In genomic region chr16:37526688-37527223, GRCm38 (mm10) we compare ENCODE assay signal across 23 mouse cellular contexts. TPM values are rescaled to one million over a fixed set of nuclear protein-coding genes. Genes with fewer than 3 reads are reported as not detected.
"Had no signal": no experiment of that assay in that cellular context is flagged by ENCODE, and none has a peak within 500 bp of the region (broad histone marks: within the 10 kb centered on the region; RNA-seq: fewer than 3 reads in every experiment).

No protein-coding gene starts in this region.

- H3K27ac ChIP-seq: kidney, embryonic 15.5 days; left cerebral cortex, adult 2 months; limb, embryonic 10.5 days; liver, embryonic 13.5 days; lung, embryonic 15.5 days; macrophage; midbrain, embryonic 15.5 days; neural tube, embryonic 12.5 days; stomach, embryonic 15.5 days had no signal

- DNase-seq: kidney, postnatal 14 days; liver, embryonic 13.5 days; liver, postnatal 0 days; lung, postnatal 14 days; retina, postnatal 1 day; right cerebral cortex, postnatal 14 days; thymus, adult 2 months; thymus, postnatal 25 days had no signal

- H3K27me3 ChIP-seq: kidney, embryonic 15.5 days; liver, embryonic 13.5 days; lung, embryonic 15.5 days; megakaryocyte, embryonic 14.5 days; midbrain, embryonic 15.5 days; neural tube, embryonic 12.5 days; stomach, embryonic 15.5 days had no signal

- H3K4me1 ChIP-seq: kidney, embryonic 15.5 days; lung, embryonic 15.5 days; midbrain, embryonic 15.5 days; neural tube, embryonic 12.5 days; stomach, embryonic 15.5 days had no signal

- ATAC-seq: liver, postnatal 0 days; midbrain, embryonic 15.5 days had no signal

- H3K9ac ChIP-seq: kidney, embryonic 15.5 days; liver, embryonic 13.5 days; liver, postnatal 0 days; lung, embryonic 15.5 days; midbrain, embryonic 15.5 days; neural tube, embryonic 12.5 days; stomach, embryonic 15.5 days had no signal

- H3K4me3 ChIP-seq: kidney, embryonic 15.5 days; left cerebral cortex, adult 2 months; limb, embryonic 10.5 days; liver, embryonic 13.5 days; lung, embryonic 15.5 days; megakaryocyte, embryonic 14.5 days; midbrain, embryonic 15.5 days; neural tube, embryonic 12.5 days; stomach, embryonic 15.5 days had no signal

- H3K9me3 ChIP-seq: kidney, embryonic 15.5 days; limb, embryonic 10.5 days; lung, embryonic 15.5 days; midbrain, embryonic 15.5 days; stomach, embryonic 15.5 days had no signal

- H3K4me2 ChIP-seq: kidney, embryonic 15.5 days; liver, embryonic 13.5 days; lung, embryonic 15.5 days; midbrain, embryonic 11.5 days; midbrain, embryonic 15.5 days; neural tube, embryonic 12.5 days; stomach, embryonic 15.5 days had no signal

RNA-seq across cellular contexts. Expression of gene Hgd, which starts 53.2 kb away (rescaled TPM):
- total RNA-seq: layer of hippocampus, postnatal 25 days; left cerebral cortex, postnatal 14 days; monocyte, adult 5-6 weeks; neutrophil, adult 5-6 weeks had no signal
- polyA plus RNA-seq: large intestine, adult 2 months; macrophage; neural tube, embryonic 12.5 days had no signal
